Mouse (Mus musculus) limb, embryonic 14.5 days (tissue): ENCODE data around the gene Man2a1. TPM values are rescaled to one million over a fixed set of nuclear protein-coding genes. Genes with fewer than 3 reads are reported as not detected.

Experiments
- ATAC-seq: fragments of 200-750 bp; cut with Nextera tagmentation; 2 replicates; pipeline ENCODE4 v1.8.0; 2017; ENCODE audit warnings: low read depth, moderate number of reproducible peaks, moderate TSS enrichment; ENCODE audit not compliant: low FRiP score
- DNase-seq: peaks from one replicate; pipeline ENCODE4 v3.0.0-alpha.2; 2015; ENCODE audit warnings: low spot score
- H3K27ac ChIP-seq: fragments of 300-500 bp; sonication (generic); replicated peaks from 2 replicates; pipeline ENCODE4 v1.5.1; 2014; ENCODE audit warnings: low read depth, mild to moderate bottlenecking, low read length, moderate library complexity, mixed read lengths
- H3K27me3 ChIP-seq: fragments of 300-500 bp; sonication (generic); 2 replicates; pipeline ENCODE4 v1.6.1; 2014; ENCODE audit warnings: low read length, mixed read lengths; ENCODE audit not compliant: control insufficient read depth, insufficient read depth
- H3K36me3 ChIP-seq: fragments of 300-500 bp; sonication (generic); 2 replicates; pipeline ENCODE4 v1.6.1; 2014; ENCODE audit warnings: mild to moderate bottlenecking, low read length, moderate library complexity, mixed read lengths; ENCODE audit not compliant: control insufficient read depth, insufficient read depth
- H3K4me1 ChIP-seq: fragments of 300-500 bp; sonication (generic); 2 replicates; pipeline ENCODE4 v1.6.1; 2014; ENCODE audit warnings: antibody characterized with exemption, low read length, mixed read lengths; ENCODE audit not compliant: control insufficient read depth, insufficient read depth
- H3K4me2 ChIP-seq: fragments of 300-500 bp; sonication (generic); replicated peaks from 2 replicates; pipeline ENCODE4 v1.6.1; 2014; ENCODE audit warnings: low read depth, mild to moderate bottlenecking, low read length, moderate library complexity; ENCODE audit not compliant: severe bottlenecking
- H3K4me3 ChIP-seq: fragments of 300-500 bp; sonication (generic); replicated peaks from 2 replicates; pipeline ENCODE4 v1.5.1; 2014; ENCODE audit warnings: low read length
- H3K9ac ChIP-seq: fragments of 300-500 bp; sonication (generic); 2 replicates; pipeline ENCODE4 v1.6.1; 2014; ENCODE audit warnings: mild to moderate bottlenecking, low read depth, low read length, moderate library complexity; ENCODE audit not compliant: severe bottlenecking
- H3K9me3 ChIP-seq: fragments of 300-500 bp; sonication (generic); 2 replicates; pipeline ENCODE4 v1.6.1; 2016; ENCODE audit warnings: low read length; ENCODE audit not compliant: control insufficient read depth
- POLR2A ChIP-seq: fragments of 200-500 bp; IDR thresholded peaks from 2 replicates; pipeline ENCODE4 v1.8.0; 2012; ENCODE audit warnings: inconsistent platforms, mild to moderate bottlenecking, moderate library complexity, borderline replicate concordance; ENCODE audit not compliant: insufficient read depth, insufficient read length; ENCODE audit errors: extremely low read depth
- WGBS: fragments of 180-500 bp; shearing (Covaris S2); extraction: QIAGEN DNeasy Blood & Tissue Kit; methylation state at CpG from one replicate; pipeline ENCODE4 v1.1.7; 2014; 5-methylcytosine and 5-hydroxymethylcytosine counted together
- polyA plus RNA-seq, 2 experiments: library from polyadenylated mRNA; depleted of rRNA in 1 of 2; stranded (reverse) in 1 of 2; unstranded in 1 of 2; fragments of >200 nt; fragmentation: Nextera tagmentation in 1 of 2; extraction: Ambion mirVana in 1 of 2; gene quantifications; 2 replicates each; pipeline versions ENCODE4 v1.2.1 to v1.2.3; 2012 to 2014

Gene Man2a1
- polyA plus RNA-seq, 2 experiments: 12.5 to 31.9 TPM

- WGBS: 88% methylated on average over 1 of the region's 1 CpGs
- DNase-seq: no peak
These were observed 73.9 kb downstream of the Man2a1 start for GRCm38 (mm10) chr17:64674401-64674800.

GRCm38 (mm10) chr17:64674980-64675379, 74.4 kb downstream of the Man2a1 start:
- ATAC-seq: no peak
- no peak overlapping the region for H3K9ac ChIP-seq
- 91% methylated on average over 6 of the region's 6 CpGs for WGBS
- no peak overlapping the region for H3K27ac ChIP-seq
- H3K4me2 ChIP-seq: no peak overlapping the region
- H3K4me3 ChIP-seq: no peak overlapping the region
- H3K9me3 ChIP-seq: no peaks in the 10 kb centered on the region
- no peaks in the 10 kb centered on the region for H3K4me1 ChIP-seq
- TF ChIP-seq POLR2A: no peak
- no peak for DNase-seq
- no peaks in the 10 kb centered on the region for H3K27me3 ChIP-seq
- peaks cover 45% of the 10 kb centered on the region for H3K36me3 ChIP-seq

More at GRCm38 (mm10) chr17:64674401-64674800, 73.9 kb downstream of the Man2a1 start:
- Histone ChIP-seq H3K4me1 (no peaks in the 10 kb centered on the region), H3K36me3 (peaks cover 49% of the 10 kb centered on the region), H3K4me2 (no peak overlapping the region), H3K4me3 (no peak overlapping the region), H3K27ac (no peak overlapping the region), H3K9me3 (no peaks in the 10 kb centered on the region), H3K9ac (no peak overlapping the region), H3K27me3 (no peaks in the 10 kb centered on the region)
- no peak for TF ChIP-seq POLR2A
- no peak for ATAC-seq

- H3K4me2 ChIP-seq: no peak overlapping the region
- WGBS: 70% methylated on average over 10 of the region's 10 CpGs
These were observed 76.4 kb downstream of the Man2a1 start for GRCm38 (mm10) chr17:64676735-64677469.

DNA sequence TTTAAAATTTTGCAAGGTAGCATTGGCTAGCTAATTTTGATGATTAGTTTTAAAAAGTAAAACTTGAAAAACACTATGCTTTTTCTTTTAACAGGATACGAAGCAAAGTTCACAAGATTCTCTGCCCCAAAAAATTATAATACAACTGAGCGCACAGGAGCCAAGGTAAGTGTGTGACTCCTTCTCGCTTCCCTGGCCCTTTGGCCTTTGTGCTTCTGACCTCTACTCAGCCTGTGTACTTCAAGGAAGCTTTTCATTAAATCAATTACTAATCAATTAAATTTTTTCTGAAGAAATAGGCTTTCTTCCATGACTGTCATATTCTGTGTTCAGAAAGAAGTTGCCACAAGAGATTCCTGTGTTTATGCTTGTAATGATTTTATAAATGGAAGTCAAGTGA, 80.9 kb downstream of the Man2a1 start:
- 90% methylated on average over 3 of the region's 3 CpGs for WGBS
- ATAC-seq (no peak), DNase-seq (no peak)
- no peak for TF ChIP-seq POLR2A
- peaks cover 7% of the 10 kb centered on the region; the same call in 1 of the 2 replicates for H3K36me3 ChIP-seq
- no peak overlapping the region for H3K4me2 ChIP-seq
- no peak overlapping the region for H3K27ac ChIP-seq
- no peaks in the 10 kb centered on the region for H3K9me3 ChIP-seq
- H3K9ac ChIP-seq: no peak overlapping the region
- H3K4me1 ChIP-seq: no peaks in the 10 kb centered on the region; the same call in 1 of the 2 replicates
- H3K4me3 ChIP-seq: no peak overlapping the region
- no peaks in the 10 kb centered on the region for H3K27me3 ChIP-seq

More at GRCm38 (mm10) chr17:64676735-64677469, 76.4 kb downstream of the Man2a1 start:
- Histone ChIP-seq H3K9me3 (no peaks in the 10 kb centered on the region), H3K4me3 (no peak overlapping the region), H3K27me3 (no peaks in the 10 kb centered on the region), H3K36me3 (peaks cover 32% of the 10 kb centered on the region), H3K9ac (no peak overlapping the region), H3K4me1 (no peaks in the 10 kb centered on the region), H3K27ac (no peak overlapping the region)
- 0 out of 2 replicates have a peak, but pooled peaks have one; percentile 15 for ATAC-seq
- no peak for TF ChIP-seq POLR2A
- DNase-seq: peak; percentile 29

GRCm38 (mm10) chr17:64681927-64682326, 81.4 kb downstream of the Man2a1 start:
- Histone ChIP-seq H3K9ac (no peak overlapping the region), H3K9me3 (no peaks in the 10 kb centered on the region), H3K27ac (no peak overlapping the region), H3K4me3 (no peak overlapping the region), H3K36me3 (peaks cover 7% of the 10 kb centered on the region; the same call in 1 of the 2 replicates), H3K4me2 (no peak overlapping the region), H3K27me3 (no peaks in the 10 kb centered on the region), H3K4me1 (no peaks in the 10 kb centered on the region; the same call in 1 of the 2 replicates)
- 62% methylated on average over 2 of the region's 2 CpGs for WGBS
- no peak for TF ChIP-seq POLR2A
- DNase-seq: peak; percentile 17
- no peak for ATAC-seq
